Mouse (Mus musculus) MEL (cell line): Measurements from ENCODE around the gene Arid1b. TPM values are rescaled to one million over a fixed set of nuclear protein-coding genes. Genes with fewer than 3 reads are reported as not detected.

Experiments
- DNase-seq: peaks from one replicate; pipeline ENCODE4 v3.0.0; 2011; ENCODE audit warnings: low read depth, low spot score
- H3K27ac ChIP-seq: 2 replicates; pipeline ENCODE4 v1.5.1; 2012; ENCODE audit warnings: low read depth, mild to moderate bottlenecking, control low read depth, low read length, moderate library complexity; ENCODE audit not compliant: control insufficient read depth
- H3K27me3 ChIP-seq, 2 experiments: fragments of 150-350 bp in 1 of 2; sonication (generic) in 1 of 2; 2 replicates each; pipeline ENCODE4 v1.6.1; 2012; ENCODE audit warnings: low read length in 2 of 2, mild to moderate bottlenecking in 2 of 2, improper control_type of control experiment in 1 of 2, moderate library complexity in 1 of 2; ENCODE audit not compliant: insufficient read depth in 2 of 2, control insufficient read depth in 1 of 2
- H3K36me3 ChIP-seq, 2 experiments: 2 replicates each; pipeline ENCODE4 v1.6.1; 2012 to 2014; ENCODE audit warnings: low read length in 2 of 2, improper control_type of control experiment in 1 of 2, inconsistent platforms in 1 of 2, mild to moderate bottlenecking in 1 of 2; ENCODE audit not compliant: insufficient read depth in 2 of 2, control insufficient read depth in 1 of 2
- H3K4me1 ChIP-seq, 2 experiments: fragments of 150-350 bp in 1 of 2; sonication (generic) in 1 of 2; 2 replicates each; pipeline ENCODE4 v1.6.1; 2012; ENCODE audit warnings: low read length in 2 of 2, improper control_type of control experiment in 1 of 2, mild to moderate bottlenecking in 1 of 2; ENCODE audit not compliant: insufficient read depth in 2 of 2, control insufficient read depth in 1 of 2
- H3K4me3 ChIP-seq, 2 experiments: fragments of 150-350 bp in 1 of 2; sonication (generic) in 1 of 2; 2 replicates each; pipeline ENCODE4 v1.5.1; 2012; ENCODE audit warnings: low read depth in 2 of 2, low read length in 2 of 2, mild to moderate bottlenecking in 2 of 2, moderate library complexity in 2 of 2, control low read depth in 1 of 2, improper control_type of control experiment in 1 of 2; ENCODE audit not compliant: control insufficient read depth in 1 of 2, insufficient read depth in 1 of 2
- H3K79me2 ChIP-seq: 2 replicates; pipeline ENCODE4 v1.6.1; 2012; ENCODE audit warnings: mild to moderate bottlenecking, low read length, moderate library complexity; ENCODE audit not compliant: control insufficient read depth, poor library complexity, insufficient read depth
- H3K9ac ChIP-seq: 2 replicates; pipeline ENCODE4 v1.6.1; 2012; ENCODE audit warnings: low read depth, mild to moderate bottlenecking, control low read depth, low read length, moderate library complexity; ENCODE audit not compliant: control insufficient read depth, poor library complexity, severe bottlenecking
- H3K9me3 ChIP-seq: fragments of 150-350 bp; sonication (generic); replicated peaks from 2 replicates; pipeline ENCODE4 v1.6.1; 2012; ENCODE audit warnings: mild to moderate bottlenecking, low read length, improper control_type of control experiment, moderate library complexity; ENCODE audit not compliant: insufficient read depth
- CHD1 ChIP-seq: IDR thresholded peaks from 2 replicates; pipeline ENCODE4 v1.6.1; 2012; ENCODE audit warnings: low read depth, mild to moderate bottlenecking, inconsistent platforms, low read length, improper control_type of control experiment
- CHD2 ChIP-seq: IDR thresholded peaks from 2 replicates; pipeline ENCODE4 v1.6.1; 2011; ENCODE audit warnings: low read length, improper control_type of control experiment
- CTCF ChIP-seq, 3 experiments: IDR thresholded peaks in 2 of 3; conservative IDR thresholded peaks in 1 of 3; 2 replicates each; pipeline ENCODE4 v1.5.1; 2011 to 2012; ENCODE audit warnings: low read length in 3 of 3, low read depth in 2 of 3, mild to moderate bottlenecking in 2 of 3, improper control_type of control experiment in 1 of 3, inconsistent platforms in 1 of 3, mixed read lengths in 1 of 3, moderate library complexity in 1 of 3; ENCODE audit not compliant: control insufficient read depth in 1 of 3, insufficient read depth in 1 of 3, poor library complexity in 1 of 3, severe bottlenecking in 1 of 3
- E2F4 ChIP-seq: IDR thresholded peaks from 2 replicates; pipeline ENCODE4 v1.6.1; 2011; ENCODE audit warnings: low read depth, low read length, improper control_type of control experiment, borderline replicate concordance
- GABPA ChIP-seq: IDR thresholded peaks from 2 replicates; pipeline ENCODE4 v1.6.1; 2012; ENCODE audit warnings: low read depth, mild to moderate bottlenecking, inconsistent platforms, low read length, improper control_type of control experiment, moderate library complexity
- MXI1 ChIP-seq: IDR thresholded peaks from 2 replicates; pipeline ENCODE4 v1.6.1; 2011; ENCODE audit warnings: mild to moderate bottlenecking, low read depth, low read length, improper control_type of control experiment
- POLR2A ChIP-seq, 2 experiments: IDR thresholded peaks; 2 replicates each; pipeline ENCODE4 v1.6.1; 2011 to 2012; ENCODE audit warnings: low read length in 2 of 2, mild to moderate bottlenecking in 2 of 2, control low read depth in 1 of 2, improper control_type of control experiment in 1 of 2, low read depth in 1 of 2, moderate library complexity in 1 of 2; ENCODE audit not compliant: control insufficient read depth in 1 of 2, insufficient read depth in 1 of 2, poor library complexity in 1 of 2
- POLR2AphosphoS5 ChIP-seq: IDR thresholded peaks from 2 replicates; pipeline ENCODE4 v1.6.1; 2012; ENCODE audit warnings: low read depth, borderline replicate concordance, mild to moderate bottlenecking, inconsistent platforms, low read length, moderate library complexity, mixed read lengths
- RCOR1 ChIP-seq: IDR thresholded peaks from 2 replicates; pipeline ENCODE4 v1.6.1; 2012; ENCODE audit warnings: low read depth, mild to moderate bottlenecking, inconsistent platforms, low read length, improper control_type of control experiment
- SIN3A ChIP-seq: IDR thresholded peaks from 2 replicates; pipeline ENCODE4 v1.6.1; 2012; ENCODE audit warnings: low read length, improper control_type of control experiment, inconsistent platforms
- SMC3 ChIP-seq: IDR thresholded peaks from 2 replicates; pipeline ENCODE4 v1.6.1; 2011; ENCODE audit warnings: low read depth, low read length, improper control_type of control experiment
- TCF12 ChIP-seq: IDR thresholded peaks from 2 replicates; pipeline ENCODE4 v1.6.1; 2014; ENCODE audit warnings: low read depth, mild to moderate bottlenecking, inconsistent platforms, low read length, improper control_type of control experiment, moderate library complexity
- UBTF ChIP-seq: IDR thresholded peaks from 2 replicates; pipeline ENCODE4 v1.6.1; 2012; ENCODE audit warnings: low read depth, mild to moderate bottlenecking, inconsistent platforms, low read length, improper control_type of control experiment, moderate library complexity, borderline replicate concordance; ENCODE audit not compliant: insufficient read depth
- USF2 ChIP-seq, 2 experiments: IDR thresholded peaks; 2 replicates each; pipeline ENCODE4 v1.6.1; 2011 to 2012; ENCODE audit warnings: improper control_type of control experiment in 2 of 2, low read length in 2 of 2, borderline replicate concordance in 1 of 2, inconsistent platforms in 1 of 2, low read depth in 1 of 2, mild to moderate bottlenecking in 1 of 2; ENCODE audit not compliant: insufficient read depth in 1 of 2
- polyA plus RNA-seq, 2 experiments: library from polyadenylated mRNA; stranded (reverse) in 1 of 2; unstranded in 1 of 2; fragments of >175 nt in 1 of 2; fragments of >200 nt in 1 of 2; gene quantifications; 2 replicates each; pipeline versions ENCODE4 v1.2.1 to v1.2.4; 2012; ENCODE audit warnings: low replicate concordance in 2 of 2, low read depth in 1 of 2; ENCODE audit not compliant: insufficient read length in 2 of 2, insufficient read depth in 1 of 2, missing spikeins in 1 of 2
- total RNA-seq: library from RNA; depleted of rRNA; stranded (reverse); fragments of 300-350 nt; gene quantifications from 2 replicates; pipeline ENCODE4 v1.2.3, GENCODE M21; 2012

The Arid1b gene
- total and polyA plus RNA-seq, 3 experiments, result 13.4 to 17.4 TPM; not detected in 1

DNA sequence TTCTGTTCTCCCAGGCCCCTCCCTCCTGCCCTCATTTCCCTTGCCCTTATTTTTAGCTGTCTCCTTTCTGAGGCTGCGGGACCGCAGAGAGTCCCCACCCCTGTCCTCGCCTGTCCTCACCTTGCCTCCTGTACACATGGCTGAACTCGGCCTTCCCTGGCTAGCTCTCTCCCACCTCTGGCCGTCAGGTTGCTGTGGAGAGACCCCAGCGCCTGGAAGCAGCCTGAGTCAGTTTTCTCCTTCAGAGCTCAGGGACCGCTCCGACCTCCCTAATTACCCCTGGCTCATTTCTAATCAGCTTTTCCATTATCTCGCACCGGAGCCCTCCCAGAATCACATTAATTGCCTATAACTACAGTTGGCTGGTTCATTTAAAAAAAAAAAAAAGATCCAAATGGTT lies 396.6 kb downstream of the Arid1b start:
- DNase-seq, result no peak
- H3K4me1 ChIP-seq, result no peaks in the 10 kb centered on the region; a peak in 1 of 4 replicates

DNA sequence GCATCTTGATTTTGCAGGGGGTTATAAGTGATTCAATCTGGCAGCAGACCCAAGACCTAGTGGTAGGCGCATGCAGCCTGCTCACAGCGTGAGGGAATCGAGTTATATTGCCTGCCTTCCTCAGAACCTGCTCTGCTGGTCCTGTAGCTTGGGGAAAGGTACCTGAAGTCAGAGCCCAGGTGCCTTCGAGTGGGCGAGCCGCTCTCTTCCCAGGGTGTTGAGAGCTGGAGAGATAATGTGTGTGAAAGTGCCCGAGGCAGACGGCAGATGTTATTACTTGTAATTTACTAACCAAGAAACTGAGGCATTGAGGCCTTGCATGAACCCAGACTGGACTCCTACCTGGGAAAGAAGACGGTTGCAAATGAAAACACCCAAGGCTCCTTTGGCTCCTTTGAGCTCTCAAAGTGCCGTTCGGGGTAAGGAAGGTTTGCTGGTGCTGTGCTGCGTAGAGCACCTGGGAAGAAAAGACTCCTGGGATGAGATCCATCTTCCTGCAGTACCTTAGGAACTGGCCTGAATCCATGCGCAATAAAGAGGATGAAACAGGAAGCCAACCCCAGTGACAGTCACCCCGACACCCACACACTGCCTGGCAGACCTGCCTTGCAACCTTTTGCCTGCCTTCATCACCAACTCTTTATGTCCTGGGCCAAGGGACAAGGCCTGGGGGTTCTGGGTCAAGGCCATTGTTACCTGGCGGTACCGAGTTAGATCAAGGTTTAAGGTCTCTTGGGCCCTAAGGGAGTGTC lies 401.5 kb downstream of the Arid1b start:
- Histone ChIP-seq H3K27me3 (no peaks in the 10 kb centered on the region), H3K79me2 (no peaks in the 10 kb centered on the region), H3K4me1 (no peaks in the 10 kb centered on the region; a peak in 2 of 4 replicates)
- DNase-seq, result no peak
- no peak for TF ChIP-seq E2F4
- TF ChIP-seq, all 39 proteins: peak for 0
- Histone ChIP-seq H3K36me3 (no peaks in the 10 kb centered on the region), H3K9ac (no peak overlapping the region), H3K9me3 (no peaks in the 10 kb centered on the region), H3K27ac (no peak overlapping the region), H3K4me3 (no peak overlapping the region)

More for the DNA sequence above, 396.6 kb downstream of the Arid1b start:
- no peak overlapping the region for H3K4me3 ChIP-seq
- H3K36me3 ChIP-seq, result no peaks in the 10 kb centered on the region
- no peaks in the 10 kb centered on the region; a peak in 1 of 4 replicates for H3K27me3 ChIP-seq
- H3K79me2 ChIP-seq, result no peaks in the 10 kb centered on the region
- H3K9ac ChIP-seq, result no peak overlapping the region
- TF ChIP-seq MXI1, result no peak
- no peak for TF ChIP-seq POLR2AphosphoS5
- TF ChIP-seq USF2 (IDR thresholded peaks at IDR 0.05; ENCODE audit: borderline replicate concordance in 1 of 2, insufficient read depth in 1 of 2, low read depth in 1 of 2, low read length in 2 of 2), result no peak
- no peak for TF ChIP-seq SIN3A
- no peak for TF ChIP-seq CTCF (IDR thresholded peaks at IDR 0.05 in 2 of 3, conservative IDR thresholded peaks at IDR 0.05 in 1 of 3; ENCODE audit: control insufficient read depth in 1 of 3, insufficient read depth in 1 of 3, low read depth in 2 of 3, low read length in 3 of 3, poor library complexity in 1 of 3, severe bottlenecking in 1 of 3)
- no peak for TF ChIP-seq POLR2A (IDR thresholded peaks at IDR 0.05; ENCODE audit: control insufficient read depth in 1 of 2, insufficient read depth in 1 of 2, low read depth in 1 of 2, low read length in 2 of 2, poor library complexity in 1 of 2)
- no peak for TF ChIP-seq CHD2
- TF ChIP-seq UBTF, result no peak
- no peak for TF ChIP-seq SMC3
- no peak for TF ChIP-seq E2F4
- TF ChIP-seq GABPA, result no peak
- no peak for TF ChIP-seq TCF12
- TF ChIP-seq RCOR1, result no peak
- no peak for TF ChIP-seq CHD1
- TF ChIP-seq, all 39 proteins: peak for 0
- H3K27ac ChIP-seq, result no peak overlapping the region
- no peaks in the 10 kb centered on the region for H3K9me3 ChIP-seq
